Mouse (Mus musculus): ENCODE data around the gene Nfia.

The Nfia gene

DNA sequence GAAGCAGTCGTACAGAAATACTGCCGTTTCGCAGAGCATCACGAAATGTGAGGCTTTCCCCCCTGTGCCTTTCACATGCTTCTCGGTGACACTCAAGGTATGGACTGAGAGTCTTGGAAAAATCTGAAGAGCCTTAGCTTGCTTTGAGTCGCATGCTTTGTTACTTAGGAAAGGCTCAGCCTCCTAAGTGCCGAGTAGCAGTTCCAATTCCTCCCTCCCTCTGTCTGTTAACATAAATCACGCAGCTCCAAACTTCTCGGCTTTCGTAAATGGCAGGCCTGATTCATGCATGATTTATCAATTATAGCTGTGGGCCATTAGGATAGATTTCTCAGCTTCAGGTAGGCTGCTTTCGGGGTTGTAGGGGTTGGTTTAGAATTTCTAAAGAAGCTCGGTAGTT, 284.7 kb downstream of the Nfia start:
- DNase-seq (ENCODE audit: low read depth, low spot score) = no peak

GRCm38 (mm10) chr4:98057721-98058120, 285.2 kb downstream of the Nfia start:
- no peak for DNase-seq (ENCODE audit: low read depth, low spot score)

- DNase-seq (ENCODE audit: low read depth, low spot score) = no peak
These were observed 285.6 kb downstream of the Nfia start for GRCm38 (mm10) chr4:98058182-98058581.

- no peak for DNase-seq (ENCODE audit: low read depth, low spot score)
These were observed 288.1 kb downstream of the Nfia start for GRCm38 (mm10) chr4:98060601-98061000.

- no peak for DNase-seq (ENCODE audit: low read depth, low spot score)
These were observed 288.6 kb downstream of the Nfia start for GRCm38 (mm10) chr4:98061086-98061485.

DNA sequence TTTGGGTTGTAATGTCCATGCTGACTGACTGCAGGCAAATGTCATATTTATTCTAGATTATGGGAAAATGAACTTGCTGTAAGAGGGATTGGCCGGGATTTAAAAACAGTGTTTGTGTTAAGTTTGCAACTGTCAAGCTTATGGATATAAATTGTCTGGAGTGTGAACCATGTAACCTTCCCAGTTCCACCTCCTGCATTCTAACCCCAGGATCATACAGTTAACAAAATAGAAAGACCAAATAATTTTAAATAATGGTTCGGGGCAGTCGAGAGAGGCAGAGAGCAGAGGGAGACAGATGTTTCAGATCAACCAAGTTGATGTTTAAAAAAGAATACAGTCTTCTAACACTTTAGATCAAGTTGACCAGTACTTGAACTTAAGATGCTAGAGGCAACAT, 290.7 kb downstream of the Nfia start:
- no peak for DNase-seq (ENCODE audit: low read depth, low spot score)

- no peak for DNase-seq (ENCODE audit: low read depth, low spot score)
These were observed 303.6 kb downstream of the Nfia start for GRCm38 (mm10) chr4:98076106-98076505.

GRCm38 (mm10) chr4:98076624-98077023, 304.1 kb downstream of the Nfia start:
- no peak for DNase-seq (ENCODE audit: low read depth, low spot score)

DNA sequence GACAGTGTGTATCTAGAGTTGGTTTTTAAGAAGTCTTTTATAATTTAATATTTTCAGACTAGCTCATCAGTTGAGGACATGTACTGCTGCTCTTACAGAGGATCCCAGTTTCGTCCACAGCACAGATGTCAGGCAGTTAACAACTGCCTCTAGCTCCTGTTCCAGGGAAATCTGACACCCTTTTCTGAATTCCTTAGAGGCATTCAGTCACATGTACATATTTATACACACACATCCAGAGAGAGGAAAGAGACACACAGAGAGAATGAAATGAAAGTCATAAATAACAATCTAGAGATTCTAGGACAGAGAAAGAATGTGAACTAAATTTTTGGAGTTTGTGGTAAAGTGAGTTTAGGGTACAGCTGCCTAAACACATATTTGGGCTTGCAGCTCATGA, 308.1 kb downstream of the Nfia start:
- no peak for DNase-seq (ENCODE audit: low read depth, low spot score)

DNA sequence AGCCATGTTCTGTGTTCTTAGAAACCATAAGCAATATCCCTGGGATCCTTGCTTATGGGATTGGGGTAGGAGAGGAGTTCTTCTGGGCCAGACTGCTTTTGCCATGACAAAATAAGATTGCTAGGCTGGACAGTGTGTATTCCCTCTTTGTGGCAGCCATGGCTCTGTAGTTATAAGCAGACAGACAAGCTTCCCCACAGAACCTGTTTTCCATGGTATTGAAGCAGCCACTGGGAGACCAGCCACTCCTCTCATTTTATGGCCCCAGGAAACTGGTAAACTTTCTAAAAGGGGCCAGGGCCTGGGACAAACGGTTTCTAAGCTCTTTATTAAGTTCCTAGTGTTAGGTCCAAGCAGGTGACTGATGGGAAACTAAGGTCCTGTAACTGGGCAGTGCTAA, 309.4 kb downstream of the Nfia start:
- no peak for DNase-seq (ENCODE audit: low read depth, low spot score)

- DNase-seq (ENCODE audit: low read depth, low spot score) = no peak
These were observed 310.0 kb downstream of the Nfia start for GRCm38 (mm10) chr4:98082512-98082911.

- no peak for DNase-seq (ENCODE audit: low read depth, low spot score)
These were observed 312.5 kb downstream of the Nfia start for GRCm38 (mm10) chr4:98085060-98085459.

DNA sequence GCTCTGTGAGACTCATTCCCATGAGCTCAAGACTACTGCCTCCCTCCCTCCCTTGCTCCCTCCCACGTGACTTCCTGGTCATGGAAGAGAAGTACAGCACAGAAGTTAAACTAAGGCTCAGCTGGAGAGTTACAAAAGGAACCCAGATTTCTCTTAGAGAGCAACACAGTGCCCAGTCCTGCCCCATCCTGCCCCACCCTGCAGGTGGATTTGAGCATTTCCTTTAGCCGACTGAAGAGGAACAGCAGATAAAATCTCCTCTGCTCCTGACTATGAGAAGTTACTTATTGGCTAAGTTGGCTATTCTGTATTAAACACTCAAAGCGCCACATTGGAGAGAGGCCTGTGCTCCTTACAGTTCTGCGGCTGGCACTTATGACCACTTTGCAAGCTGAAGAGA, 314.4 kb downstream of the Nfia start:
- no peak for DNase-seq (ENCODE audit: low read depth, low spot score)

DNA sequence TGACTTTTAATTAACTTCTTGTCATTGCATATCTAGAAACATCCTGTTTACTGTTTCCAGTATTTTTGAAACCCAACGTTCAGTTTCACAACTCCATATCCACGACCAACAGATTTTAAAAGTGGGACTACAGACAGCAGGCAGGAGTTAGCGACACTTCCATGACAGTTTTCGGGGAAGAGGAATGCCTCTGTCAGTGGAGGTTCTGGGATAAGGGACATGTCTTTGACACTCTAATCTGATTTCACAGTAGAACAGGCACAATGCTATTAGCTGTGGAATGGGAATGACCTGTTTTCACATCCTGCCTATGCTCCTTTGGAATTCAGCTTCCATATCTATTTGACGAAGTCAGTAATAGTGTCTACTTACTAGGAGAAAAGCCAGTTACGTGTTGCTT, 317.5 kb downstream of the Nfia start:
- no peak for DNase-seq (ENCODE audit: low read depth, low spot score)

- no peak for DNase-seq (ENCODE audit: low read depth, low spot score)
These were observed 318.1 kb downstream of the Nfia start for GRCm38 (mm10) chr4:98090586-98090985.

GRCm38 (mm10) chr4:98091368-98091827, 318.9 kb downstream of the Nfia start:
- no peak for DNase-seq (ENCODE audit: low read depth, low spot score)

- DNase-seq (ENCODE audit: low read depth, low spot score) = no peak
These were observed 319.5 kb downstream of the Nfia start for GRCm38 (mm10) chr4:98091901-98092472.

- no peak for DNase-seq (ENCODE audit: low read depth, low spot score)
These were observed 321.7 kb downstream of the Nfia start for GRCm38 (mm10) chr4:98094112-98094805.

DNA sequence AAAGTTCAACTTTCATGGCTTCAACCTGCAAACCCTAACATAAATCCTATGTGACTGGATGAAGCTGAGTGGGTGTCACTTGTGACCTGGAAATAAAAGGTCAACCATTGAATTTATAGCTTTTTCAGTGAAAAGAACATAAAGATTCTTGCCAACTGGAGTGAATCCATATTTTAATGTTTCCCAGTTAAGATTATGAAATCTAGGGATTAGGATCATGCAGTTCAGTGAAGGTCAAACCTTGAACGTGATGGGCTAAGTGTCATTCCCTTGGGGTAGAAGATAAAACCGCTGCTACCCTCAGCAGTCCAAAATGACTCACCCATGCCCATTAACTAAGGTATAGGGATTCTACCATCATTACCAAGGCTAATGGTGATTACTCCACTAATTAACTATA, 322.5 kb downstream of the Nfia start:
- no peak for DNase-seq (ENCODE audit: low read depth, low spot score)

- DNase-seq (ENCODE audit: low read depth, low spot score) = no peak
These were observed 324.6 kb downstream of the Nfia start for GRCm38 (mm10) chr4:98097013-98097566.

GRCm38 (mm10) chr4:98098663-98099062, 326.1 kb downstream of the Nfia start:
- no peak for DNase-seq (ENCODE audit: low read depth, low spot score)

GRCm38 (mm10) chr4:98099433-98099832, 326.9 kb downstream of the Nfia start:
- no peak for DNase-seq (ENCODE audit: low read depth, low spot score)

All from retina, postnatal 7 days (tissue).